Mouse (Mus musculus) midbrain, postnatal 0 days (tissue): ENCODE data around the gene Gm43720. TPM values are rescaled to one million over a fixed set of nuclear protein-coding genes. Genes with fewer than 3 reads are reported as not detected.
A peak's percentile ranks its signal among the peaks of the same experiment; 100 is the strongest.
"Not testable (repeated sequence)": the region's sequence is repeated elsewhere in the genome, so short reads cannot be mapped to it uniquely, and the experiment has no call there.

ENCODE experiments used
- ATAC-seq: fragments of 200-750 bp; cut with Nextera tagmentation; 2 replicates; pipeline ENCODE4 v1.8.0; 2017; ENCODE audit warnings: moderate number of reproducible peaks, mild to moderate bottlenecking, moderate TSS enrichment, moderate library complexity; ENCODE audit not compliant: low FRiP score
- DNase-seq: peaks from one replicate; pipeline ENCODE4 v3.0.0-alpha.2; 2015; ENCODE audit warnings: low spot score
- H3K27ac ChIP-seq: fragments of 300-500 bp; sonication (generic); 2 replicates; pipeline ENCODE4 v1.5.1; 2014; ENCODE audit warnings: low read depth, mild to moderate bottlenecking, low read length, mixed read lengths
- H3K27me3 ChIP-seq: fragments of 300-500 bp; sonication (generic); 2 replicates; pipeline ENCODE4 v1.6.1; 2014; ENCODE audit warnings: low read length, control low read depth, mixed read lengths; ENCODE audit not compliant: insufficient read depth
- H3K36me3 ChIP-seq: fragments of 300-500 bp; sonication (generic); 2 replicates; pipeline ENCODE4 v1.6.1; 2014; ENCODE audit warnings: low read length, control low read depth, mixed read lengths; ENCODE audit not compliant: insufficient read depth
- H3K4me1 ChIP-seq: fragments of 300-500 bp; sonication (generic); 2 replicates; pipeline ENCODE4 v1.6.1; 2014; ENCODE audit warnings: mild to moderate bottlenecking, control low read depth, antibody characterized with exemption, low read length, mixed read lengths; ENCODE audit not compliant: insufficient read depth
- H3K4me2 ChIP-seq: fragments of 300-500 bp; sonication (generic); 2 replicates; pipeline ENCODE4 v1.6.1; 2014; ENCODE audit warnings: low read depth, mild to moderate bottlenecking, low read length, mixed read lengths; ENCODE audit not compliant: poor library complexity, severe bottlenecking
- H3K4me3 ChIP-seq: fragments of 300-500 bp; sonication (generic); 2 replicates; pipeline ENCODE4 v1.5.1; 2014; ENCODE audit warnings: low read depth, mild to moderate bottlenecking, low read length, moderate library complexity
- H3K9ac ChIP-seq: fragments of 300-500 bp; sonication (generic); replicated peaks from 2 replicates; pipeline ENCODE4 v1.6.1; 2014; ENCODE audit warnings: mild to moderate bottlenecking, low read length, moderate library complexity, mixed read lengths; ENCODE audit not compliant: poor library complexity, severe bottlenecking
- H3K9me3 ChIP-seq: fragments of 300-500 bp; sonication (generic); 2 replicates; pipeline ENCODE4 v1.6.1; 2016; ENCODE audit warnings: low read length, control low read depth
- CTCF ChIP-seq: IDR thresholded peaks from 2 replicates; pipeline ENCODE4 v1.5.1; 2016; ENCODE audit warnings: antibody characterized with exemption, mild to moderate bottlenecking
- WGBS: fragments of 180-500 bp; shearing (Covaris S2); extraction: QIAGEN DNeasy Blood & Tissue Kit; methylation state at CpG from one replicate; pipeline ENCODE4 v1.1.7; 2014; 5-methylcytosine and 5-hydroxymethylcytosine counted together
- polyA plus RNA-seq: library from polyadenylated mRNA; unstranded; fragments of >200 nt; fragmentation: Nextera tagmentation; extraction: Ambion mirVana; gene quantifications from 2 replicates; pipeline ENCODE4 v1.2.1, GENCODE M21; 2015
- total RNA-seq: library from RNA; depleted of rRNA; stranded (reverse); fragments of >200 nt; gene quantifications from 2 replicates; pipeline ENCODE4 v1.2.3, GENCODE M21; 2014; rRNA removed

Gm43720 gene
- total and polyA plus RNA-seq, 2 experiments from 2014 or later, result 0.11 TPM; not detected in 1

- Histone ChIP-seq H3K36me3 (no peaks in the 10 kb centered on the region), H3K27ac (no peak overlapping the region), H3K4me2 (no peak overlapping the region), H3K4me3 (no peak overlapping the region), H3K9me3 (no peaks in the 10 kb centered on the region), H3K9ac (no peak overlapping the region), H3K4me1 (no peaks in the 10 kb centered on the region), H3K27me3 (no peaks in the 10 kb centered on the region)
- 58% methylated on average over 3 of the region's 3 CpGs for WGBS
- ATAC-seq (no peak), DNase-seq (no peak)
- TF ChIP-seq CTCF, result no peak
Observed at GRCm38 (mm10) chr5:138223287-138223686, 56.5 kb downstream of the Gm43720 start.

GRCm38 (mm10) chr5:138222111-138222510 is 57.6 kb downstream of the Gm43720 start:
- no peaks in the 10 kb centered on the region for H3K9me3 ChIP-seq
- H3K9ac ChIP-seq, result no peak overlapping the region
- ATAC-seq (no peak), DNase-seq (peak; percentile 71)
- H3K27ac ChIP-seq, result no peak overlapping the region
- H3K36me3 ChIP-seq, result no peaks in the 10 kb centered on the region
- H3K27me3 ChIP-seq, result no peaks in the 10 kb centered on the region
- TF ChIP-seq CTCF, result peak; percentile 84
- no peaks in the 10 kb centered on the region for H3K4me1 ChIP-seq
- H3K4me2 ChIP-seq, result no peak overlapping the region
- H3K4me3 ChIP-seq, result no peak overlapping the region
- 24% methylated on average over 4 of the region's 4 CpGs for WGBS

- Histone ChIP-seq H3K36me3 (no peaks in the 10 kb centered on the region), H3K9ac (no peak overlapping the region), H3K4me3 (no peak overlapping the region), H3K27ac (no peak overlapping the region), H3K4me2 (no peak overlapping the region), H3K9me3 (no peaks in the 10 kb centered on the region), H3K4me1 (no peaks in the 10 kb centered on the region), H3K27me3 (no peaks in the 10 kb centered on the region)
- ATAC-seq, result no peak
- no peak for DNase-seq
- WGBS, result 77% methylated on average over 2 of the region's 2 CpGs
- no peak for TF ChIP-seq CTCF
Observed at GRCm38 (mm10) chr5:138219864-138220263, 59.9 kb downstream of the Gm43720 start.

GRCm38 (mm10) chr5:138216632-138217031 is 63.1 kb downstream of the Gm43720 start:
- H3K27me3 ChIP-seq, ATAC-seq, H3K4me2 ChIP-seq, H3K9me3 ChIP-seq, H3K36me3 ChIP-seq, H3K9ac ChIP-seq, H3K4me1 ChIP-seq, DNase-seq, H3K4me3 ChIP-seq, H3K27ac ChIP-seq: not testable (repeated sequence)
- 97% methylated on average over 13 of the region's 13 CpGs for WGBS

Other genes with a start within 250 kb of the Gm43720 start
- not detected in 2 replicates for gene Smok3c, start 226.8 kb downstream of the Gm43720 start, total RNA-seq
- not detected in 2 replicates for gene Smok3c, start 226.8 kb downstream of the Gm43720 start, polyA plus RNA-seq
- gene Zkscan1, start 194.9 kb downstream of the Gm43720 start, total RNA-seq, result 40.4 and 45.3 TPM in 2 replicates
- 11.4 and 11.6 TPM in 2 replicates for gene Zkscan1, start 194.9 kb downstream of the Gm43720 start, polyA plus RNA-seq
- 20.7 and 22.1 TPM in 2 replicates for gene Zscan21, start 163.1 kb downstream of the Gm43720 start, total RNA-seq
- gene Zscan21, start 163.1 kb downstream of the Gm43720 start, polyA plus RNA-seq, result 54.3 and 57.1 TPM in 2 replicates
- 6.4 and 7.2 TPM in 2 replicates for gene Zfp113, start 124.2 kb downstream of the Gm43720 start, total RNA-seq
- gene Zfp113, start 124.2 kb downstream of the Gm43720 start, polyA plus RNA-seq, result 7.0 and 7.3 TPM in 2 replicates
- gene Cops6, start 118.9 kb downstream of the Gm43720 start, total RNA-seq, result 50.9 and 54.3 TPM in 2 replicates
- gene Cops6, start 118.9 kb downstream of the Gm43720 start, polyA plus RNA-seq, result 283 and 299 TPM in 2 replicates
- 60.8 and 62.6 TPM in 2 replicates for gene Ap4m1, start 108.0 kb downstream of the Gm43720 start, total RNA-seq
- 17.2 and 17.5 TPM in 2 replicates for gene Ap4m1, start 108.0 kb downstream of the Gm43720 start, polyA plus RNA-seq
- gene Mcm7, start 107.5 kb downstream of the Gm43720 start, total RNA-seq, result 27.8 and 31.0 TPM in 2 replicates
- 37.9 and 39.6 TPM in 2 replicates for gene Mcm7, start 107.5 kb downstream of the Gm43720 start, polyA plus RNA-seq
- gene Taf6, start 92.5 kb downstream of the Gm43720 start, total RNA-seq, result 61.1 and 90.3 TPM in 2 replicates
- gene Taf6, start 92.5 kb downstream of the Gm43720 start, polyA plus RNA-seq, result 49.0 and 49.8 TPM in 2 replicates
- 11.7 and 14.0 TPM in 2 replicates for gene Cnpy4, start 92.5 kb downstream of the Gm43720 start, total RNA-seq
- 21.7 and 21.8 TPM in 2 replicates for gene Cnpy4, start 92.5 kb downstream of the Gm43720 start, polyA plus RNA-seq
- 15.6 and 16.2 TPM in 2 replicates for gene Mblac1, start 85.6 kb downstream of the Gm43720 start, total RNA-seq
- 11.2 and 11.9 TPM in 2 replicates for gene Mblac1, start 85.6 kb downstream of the Gm43720 start, polyA plus RNA-seq
- gene Nxpe5, start 54.1 kb downstream of the Gm43720 start, total RNA-seq, result not detected in 2 replicates
- gene Nxpe5, start 54.1 kb downstream of the Gm43720 start, polyA plus RNA-seq, result not detected in 2 replicates
- gene Lamtor4, start 24.5 kb downstream of the Gm43720 start, total RNA-seq, result 59.1 and 79.6 TPM in 2 replicates
- 99.8 and 104 TPM in 2 replicates for gene Lamtor4, start 24.5 kb downstream of the Gm43720 start, polyA plus RNA-seq
- 73.1 and 79.2 TPM in 2 replicates for gene BC037034, start 15.9 kb downstream of the Gm43720 start, total RNA-seq
- 15.4 and 17.3 TPM in 2 replicates for gene BC037034, start 15.9 kb downstream of the Gm43720 start, polyA plus RNA-seq
- gene Gal3st4, start 7.1 kb downstream of the Gm43720 start, total RNA-seq, result 0.71 and 1.4 TPM in 2 replicates
- gene Gal3st4, start 7.1 kb downstream of the Gm43720 start, polyA plus RNA-seq, result 1.7 TPM in 2 replicates
- gene Gpc2, start within 50 bp of the Gm43720 start, total RNA-seq, result 134 and 154 TPM in 2 replicates
- gene Gpc2, start within 50 bp of the Gm43720 start, polyA plus RNA-seq, result 50.5 and 50.7 TPM in 2 replicates
- 22.5 and 33.2 TPM in 2 replicates for gene Stag3, start 282 bp upstream of the Gm43720 start, total RNA-seq
- 8.8 and 9.6 TPM in 2 replicates for gene Stag3, start 282 bp upstream of the Gm43720 start, polyA plus RNA-seq
- gene Pvrig, start 62.0 kb upstream of the Gm43720 start, total RNA-seq, result 0.55 TPM in 1 of 2 replicates, not detected in the other
- gene Pvrig, start 62.0 kb upstream of the Gm43720 start, polyA plus RNA-seq, result not detected in 2 replicates
- gene Zfp157, start 161.5 kb upstream of the Gm43720 start, total RNA-seq, result 46.9 and 51.1 TPM in 2 replicates
- gene Zfp157, start 161.5 kb upstream of the Gm43720 start, polyA plus RNA-seq, result 44.4 and 45.3 TPM in 2 replicates